Mouse (Mus musculus): ENCODE results near the gene Egln2.

DNA sequence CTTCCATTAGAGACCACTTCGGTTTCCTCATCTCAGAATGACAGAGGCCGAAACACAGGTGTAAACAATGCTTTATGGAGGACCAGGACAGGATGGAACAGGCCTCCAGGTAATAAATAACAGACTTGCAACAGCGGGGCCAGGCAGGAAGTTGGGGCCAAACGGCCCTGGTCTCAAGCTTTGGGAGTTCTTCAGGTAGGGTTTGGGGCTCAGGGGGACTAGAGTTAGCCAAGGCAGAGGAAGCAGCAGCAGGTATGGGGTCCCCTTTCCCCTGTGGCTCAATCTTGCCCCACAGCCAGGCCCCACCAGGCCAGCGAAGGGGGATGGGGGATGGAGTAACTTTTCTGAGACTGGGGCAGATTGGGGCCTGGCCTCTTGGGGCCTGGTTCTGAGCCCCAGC, 1.8 kb upstream of the Egln2 start:
- TF ChIP-seq EP300 (IDR thresholded peaks at IDR 0.05; ENCODE audit: low read depth) (no peak), CTCF (IDR thresholded peaks at IDR 0.05; ENCODE audit: low read depth) (no peak)
